Mouse (Mus musculus) thymus, postnatal 14 days (tissue): ENCODE data around the gene Sirt3.

Source experiments
- DNase-seq: peaks from one replicate; pipeline ENCODE4 v3.0.0; 2021

Sirt3 gene

DNA sequence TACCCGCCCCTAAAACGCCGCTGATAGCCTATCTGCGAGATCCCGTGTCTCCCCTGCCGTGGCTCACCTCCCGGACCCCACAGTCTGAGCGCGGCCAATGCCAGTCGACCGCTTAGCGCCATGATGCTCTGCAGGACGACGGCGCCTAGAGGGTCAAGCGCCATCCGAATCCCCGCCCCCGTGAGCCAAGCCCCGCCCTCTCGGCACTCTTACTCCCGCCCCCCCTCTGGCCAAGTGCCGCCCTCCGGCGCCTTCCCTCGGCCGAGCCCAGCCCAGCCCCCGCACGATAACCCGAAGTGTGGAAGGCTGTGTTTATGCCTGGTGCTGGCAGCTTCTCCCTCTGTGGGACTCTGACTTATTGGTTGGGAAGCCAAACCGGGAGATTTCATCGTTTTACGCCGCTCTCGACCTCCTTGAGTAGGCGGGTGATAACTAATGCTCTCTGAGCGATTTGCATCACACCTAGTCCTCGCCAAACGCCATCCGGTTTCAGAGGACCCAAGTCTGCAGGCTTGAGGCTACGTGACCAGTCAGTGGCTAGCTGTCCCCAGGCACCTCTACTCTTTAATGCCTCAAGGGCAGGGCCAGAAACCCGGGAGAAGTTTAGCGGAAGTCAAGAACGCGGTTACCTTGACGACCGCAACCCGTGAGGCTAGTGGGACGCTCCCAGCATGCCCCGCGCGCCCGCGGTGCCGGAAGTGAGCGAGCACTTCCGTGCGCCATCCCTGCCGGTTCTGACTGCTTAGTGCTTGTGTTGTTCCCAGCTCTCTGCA is at the start of gene Sirt3, which contains the start of gene Psmd13:
Sirt3 (minus strand) TSS at position 614 of the 773 bp plus-strand sequence.
Psmd13 (plus strand) TSS at position 273 of the 773 bp plus-strand sequence.
- peak; percentile 95 for DNase-seq

GRCm38 (mm10) chr7:140927181-140927580 is 45.1 kb upstream of the Sirt3 start:
- no peak for DNase-seq

GRCm38 (mm10) chr7:140923070-140923775 is 41.1 kb upstream of the Sirt3 start:
- no peak for DNase-seq

DNA sequence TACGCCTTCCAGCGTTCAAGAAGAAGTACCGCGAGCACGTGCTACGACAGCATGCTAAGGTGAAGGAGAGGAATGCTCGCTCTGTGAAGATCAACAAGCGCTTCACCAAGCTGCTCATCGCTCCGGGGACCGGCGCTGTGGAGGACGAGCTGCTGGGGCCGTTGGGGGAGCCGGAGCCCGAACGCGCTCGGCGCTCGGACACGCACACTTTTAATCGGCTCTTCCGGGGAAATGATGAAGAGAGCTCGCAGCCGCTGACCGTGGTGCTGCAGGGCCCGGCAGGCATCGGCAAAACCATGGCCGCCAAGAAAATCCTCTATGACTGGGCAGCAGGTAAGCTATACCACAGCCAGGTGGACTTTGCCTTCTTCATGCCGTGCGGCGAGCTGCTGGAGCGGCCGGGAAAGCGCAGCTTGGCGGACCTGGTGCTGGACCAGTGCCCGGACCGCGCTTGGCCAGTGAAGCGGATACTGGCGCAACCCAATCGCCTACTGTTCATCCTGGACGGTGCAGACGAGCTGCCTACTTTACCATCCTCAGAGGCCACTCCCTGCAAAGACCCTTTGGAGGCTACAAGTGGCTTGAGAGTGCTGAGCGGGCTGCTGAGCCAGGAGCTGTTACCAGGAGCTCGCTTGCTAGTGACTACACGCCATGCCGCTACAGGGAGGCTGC is 40.4 kb upstream of the Sirt3 start:
- DNase-seq: no peak

DNA sequence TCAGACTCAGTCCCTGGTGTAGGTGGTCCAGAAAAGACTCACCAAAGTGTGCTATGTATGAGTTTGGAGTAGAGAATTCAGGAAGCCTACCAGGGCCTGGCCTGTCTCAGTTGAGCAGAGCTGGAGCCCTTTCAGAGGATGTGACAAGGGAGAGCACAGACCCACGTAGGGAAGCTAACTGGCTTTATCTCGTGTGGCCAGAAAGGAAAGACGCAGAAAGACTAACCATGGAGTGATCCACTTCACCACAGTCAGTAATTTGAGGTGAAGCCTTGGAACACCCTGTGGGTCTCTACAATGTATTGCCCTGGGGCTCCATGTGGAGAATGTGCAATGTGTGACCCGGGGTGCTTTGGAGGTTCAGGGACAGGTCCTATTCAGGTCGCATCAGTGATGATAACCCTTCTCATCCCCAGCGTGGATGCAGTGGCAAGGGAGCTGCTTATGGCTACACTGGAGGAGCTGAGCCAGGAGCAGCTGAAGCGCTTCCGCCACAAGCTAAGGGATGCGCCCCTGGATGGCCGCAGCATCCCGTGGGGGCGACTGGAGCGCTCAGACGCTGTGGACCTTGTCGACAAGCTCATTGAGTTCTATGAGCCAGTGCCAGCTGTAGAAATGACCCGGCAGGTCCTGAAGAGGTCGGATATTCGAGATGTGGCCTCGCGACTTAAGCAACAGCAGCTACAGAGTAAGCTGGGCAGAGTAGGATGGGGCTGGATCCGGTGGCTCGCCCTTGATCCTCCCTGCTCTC is 39.3 kb upstream of the Sirt3 start:
- DNase-seq: no peak

- DNase-seq: no peak
Measured at GRCm38 (mm10) chr7:140920418-140921029, 38.4 kb upstream of the Sirt3 start, which contains the start of gene Nlrp6. Gene Nlrp6, plus strand, starts transcription at chr7:140920902.

DNA sequence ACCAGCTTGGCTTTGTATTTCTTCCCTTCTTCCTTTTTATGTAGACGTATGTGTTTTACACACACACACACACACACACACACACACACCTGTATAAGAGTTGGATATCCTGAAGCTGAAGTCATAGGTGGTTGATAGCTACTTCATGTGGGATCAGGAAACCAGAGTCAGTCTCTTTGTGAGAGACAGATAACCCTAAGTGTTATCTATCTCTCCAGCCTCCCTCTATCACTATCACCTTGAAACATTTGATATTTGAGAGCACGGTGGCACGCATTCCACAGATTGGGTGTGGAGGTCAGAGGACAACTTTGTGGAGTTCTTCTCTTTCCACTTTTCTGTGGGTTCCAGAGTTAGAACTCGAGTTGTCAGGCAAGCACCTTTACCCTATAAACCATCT is 37.8 kb upstream of the Sirt3 start:
- no peak for DNase-seq

GRCm38 (mm10) chr7:140914031-140914690 is 32.1 kb upstream of the Sirt3 start:
- no peak for DNase-seq

- DNase-seq: no peak
Measured at GRCm38 (mm10) chr7:140912846-140913482, 30.9 kb upstream of the Sirt3 start.

GRCm38 (mm10) chr7:140912293-140912692 is 30.2 kb upstream of the Sirt3 start:
- DNase-seq: no peak

- DNase-seq: peak; percentile 82
Measured at GRCm38 (mm10) chr7:140908634-140909107, 26.6 kb upstream of the Sirt3 start.

DNA sequence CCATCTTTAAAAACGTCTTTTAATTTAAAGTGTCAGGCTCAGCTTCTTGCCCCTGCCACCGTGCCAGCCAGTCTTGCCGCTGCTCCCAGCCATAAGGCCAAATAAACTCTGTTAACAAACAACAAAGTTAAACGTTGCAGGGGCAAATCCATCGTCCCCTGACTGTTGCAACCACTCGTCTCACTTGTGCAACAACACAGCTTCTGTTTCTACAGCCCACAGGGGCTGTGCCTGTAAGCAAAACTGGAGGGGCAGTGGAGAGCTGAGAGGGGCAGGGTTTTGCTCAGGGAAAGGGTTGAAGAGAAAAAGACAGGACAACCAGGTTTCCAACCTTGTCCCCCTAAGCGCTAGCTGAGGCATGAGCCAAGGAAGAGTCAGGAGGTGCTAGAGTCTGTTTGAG is 26.1 kb upstream of the Sirt3 start:
- no peak for DNase-seq

DNA sequence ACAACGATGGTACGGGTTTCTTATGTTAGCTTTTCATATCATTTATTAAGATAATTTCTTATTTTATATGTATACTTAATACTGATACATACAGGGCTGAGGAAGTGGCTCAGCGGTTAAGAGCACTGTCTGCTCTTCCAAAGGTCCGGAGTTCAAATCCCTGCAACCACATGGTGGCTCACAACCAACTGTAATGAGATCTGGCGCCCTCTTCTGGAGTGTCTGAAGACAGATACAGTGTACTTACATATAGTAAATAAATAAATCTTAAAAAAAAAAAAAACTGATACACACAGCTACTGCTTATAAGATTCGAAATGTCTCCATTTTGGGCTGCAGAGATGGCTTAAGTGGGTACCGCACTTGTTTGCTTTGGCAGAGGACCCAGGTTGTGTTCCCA is 25.6 kb upstream of the Sirt3 start:
- no peak for DNase-seq

DNA sequence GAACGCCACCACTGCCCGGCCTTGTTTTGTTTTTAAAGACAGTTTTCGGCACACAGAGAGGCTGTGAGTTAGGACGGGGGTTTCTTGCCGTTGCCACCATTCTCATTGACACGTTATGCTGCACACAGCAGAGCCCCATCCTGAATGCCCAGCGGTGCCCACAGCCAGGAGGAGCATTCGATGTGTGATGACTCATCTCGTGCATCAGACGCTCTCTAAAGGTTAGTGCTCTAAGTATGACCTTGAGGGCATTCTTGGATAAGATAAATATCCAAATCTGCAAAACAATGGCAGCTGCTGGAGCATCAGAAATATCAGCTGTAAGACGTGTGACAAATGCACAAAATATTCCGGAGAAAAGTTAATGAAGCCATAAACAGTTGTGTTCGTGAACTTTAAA is 25.0 kb upstream of the Sirt3 start:
- no peak for DNase-seq

- DNase-seq: no peak
Measured at GRCm38 (mm10) chr7:140905642-140906081, 23.6 kb upstream of the Sirt3 start.

GRCm38 (mm10) chr7:140903212-140903611 is 21.1 kb upstream of the Sirt3 start:
- peak; percentile 82 for DNase-seq

GRCm38 (mm10) chr7:140902036-140902875 is 20.1 kb upstream of the Sirt3 start:
- no peak for DNase-seq

GRCm38 (mm10) chr7:140900220-140900619 is 18.1 kb upstream of the Sirt3 start, which contains the start of gene Cox8b:
Gene Cox8b, minus strand, starts transcription at chr7:140900446.
- no peak for DNase-seq

GRCm38 (mm10) chr7:140899121-140899520 is 17.0 kb upstream of the Sirt3 start:
- no peak for DNase-seq

DNA sequence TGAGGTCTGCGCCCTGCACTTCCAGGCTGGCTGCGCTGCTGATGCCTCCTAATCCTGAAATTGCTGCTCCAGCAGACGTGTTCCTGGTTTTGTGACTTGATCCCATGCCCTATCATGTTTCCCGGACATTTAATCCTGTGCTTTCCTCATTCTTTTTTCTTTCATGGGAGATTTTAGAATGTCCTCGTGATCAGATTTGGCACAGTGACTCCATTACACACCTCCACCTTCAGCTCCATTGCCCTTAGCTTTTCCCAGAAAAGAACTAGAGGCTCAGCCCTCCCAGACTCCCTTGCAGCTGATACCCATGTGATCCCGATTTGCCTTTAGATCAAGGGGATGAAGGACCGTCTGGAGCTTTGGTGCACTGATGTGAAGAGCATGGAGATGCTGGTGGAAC is 15.8 kb upstream of the Sirt3 start:
- no peak for DNase-seq
